Mouse (Mus musculus) liver, adult 2 months (tissue): ENCODE data around the gene Fubp1.

Experiments used
- CTCF ChIP-seq: fragments of 200-500 bp; IDR thresholded peaks from 2 replicates; pipeline ENCODE4 v1.5.1; 2011; ENCODE audit warnings: low read depth, low read length, control low read depth
- POLR2A ChIP-seq: fragments of 200-500 bp; IDR thresholded peaks from 2 replicates; pipeline ENCODE4 v1.6.1; 2011; ENCODE audit warnings: low read length, control low read depth; ENCODE audit not compliant: insufficient read depth; ENCODE audit errors: extremely low read depth

- TF ChIP-seq POLR2A (no peak), CTCF (no peak)
These were observed 39.8 kb upstream of the Fubp1 start for GRCm38 (mm10) chr3:152170407-152170806.
